Mouse (Mus musculus) hindbrain, embryonic 12.5 days (tissue): Measurements from ENCODE around the gene Bahd1. TPM values are rescaled to one million over a fixed set of nuclear protein-coding genes. Genes with fewer than 3 reads are reported as not detected.

Source experiments
- ATAC-seq: fragments of 200-750 bp; cut with Nextera tagmentation; 2 replicates; pipeline ENCODE4 v1.8.0; 2017; ENCODE audit warnings: moderate TSS enrichment; ENCODE audit not compliant: low FRiP score
- H3K27ac ChIP-seq: fragments of 300-500 bp; sonication (generic); 2 replicates; pipeline ENCODE4 v1.5.1; 2016; ENCODE audit warnings: mild to moderate bottlenecking
- H3K27me3 ChIP-seq: fragments of 300-500 bp; sonication (generic); 2 replicates; pipeline ENCODE4 v1.6.1; 2016; ENCODE audit warnings: mild to moderate bottlenecking
- H3K36me3 ChIP-seq: fragments of 300-500 bp; sonication (generic); 2 replicates; pipeline ENCODE4 v1.6.1; 2016; ENCODE audit warnings: mild to moderate bottlenecking
- H3K4me1 ChIP-seq: fragments of 300-500 bp; sonication (generic); 2 replicates; pipeline ENCODE4 v1.6.1; 2016
- H3K4me2 ChIP-seq: fragments of 300-500 bp; sonication (generic); replicated peaks from 2 replicates; pipeline ENCODE4 v1.6.1; 2016; ENCODE audit warnings: mild to moderate bottlenecking
- H3K4me3 ChIP-seq: fragments of 300-500 bp; sonication (generic); 2 replicates; pipeline ENCODE4 v1.5.1; 2016; ENCODE audit warnings: mild to moderate bottlenecking
- H3K9ac ChIP-seq: fragments of 300-500 bp; sonication (generic); 2 replicates; pipeline ENCODE4 v1.6.1; 2016; ENCODE audit warnings: mild to moderate bottlenecking, moderate library complexity
- H3K9me3 ChIP-seq: fragments of 300-500 bp; sonication (generic); replicated peaks from 2 replicates; pipeline ENCODE4 v1.6.1; 2016; ENCODE audit warnings: mild to moderate bottlenecking
- WGBS: fragments of 180-500 bp; shearing (Covaris S2); methylation state at CpG from one replicate; pipeline ENCODE4 v1.1.7; 2016; 5-methylcytosine and 5-hydroxymethylcytosine counted together
- polyA plus RNA-seq: library from polyadenylated mRNA; unstranded; fragments of >200 nt; fragmentation: Nextera tagmentation; extraction: Ambion mirVana; gene quantifications from 2 replicates; pipeline ENCODE4 v1.2.1, GENCODE M21; 2016

Gene Bahd1
- polyA plus RNA-seq, 1 experiment from 2014 or later, result 6.8 TPM

DNA sequence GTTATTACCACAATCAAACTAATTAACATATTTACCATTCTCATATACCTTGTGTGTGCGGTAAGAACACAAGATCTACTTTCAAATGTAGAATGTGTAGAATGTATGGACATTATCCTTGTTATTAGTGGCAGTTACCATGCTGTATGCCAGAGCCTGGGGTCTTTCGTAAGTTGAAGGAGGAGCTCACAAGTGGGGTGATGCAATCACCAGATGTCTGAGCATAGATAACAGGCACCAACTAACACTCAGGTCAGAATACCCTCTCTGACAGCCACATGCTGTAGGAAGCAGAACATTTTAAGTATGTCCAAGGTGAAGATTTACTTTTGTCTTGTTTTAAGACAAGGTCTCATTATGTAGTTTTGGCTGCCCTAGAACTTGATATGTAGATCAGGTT is 60.2 kb downstream of the Bahd1 start:
- no peaks in the 10 kb centered on the region for H3K4me1 ChIP-seq
- H3K27me3 ChIP-seq, result no peaks in the 10 kb centered on the region
- no peak overlapping the region for H3K4me2 ChIP-seq
- 88% methylated on average over 2 of the region's 2 CpGs for WGBS
- no peaks in the 10 kb centered on the region for H3K36me3 ChIP-seq
- H3K27ac ChIP-seq, result no peak overlapping the region
- no peak for ATAC-seq
- no peak overlapping the region for H3K4me3 ChIP-seq
- no peak overlapping the region for H3K9ac ChIP-seq
- no peaks in the 10 kb centered on the region for H3K9me3 ChIP-seq

DNA sequence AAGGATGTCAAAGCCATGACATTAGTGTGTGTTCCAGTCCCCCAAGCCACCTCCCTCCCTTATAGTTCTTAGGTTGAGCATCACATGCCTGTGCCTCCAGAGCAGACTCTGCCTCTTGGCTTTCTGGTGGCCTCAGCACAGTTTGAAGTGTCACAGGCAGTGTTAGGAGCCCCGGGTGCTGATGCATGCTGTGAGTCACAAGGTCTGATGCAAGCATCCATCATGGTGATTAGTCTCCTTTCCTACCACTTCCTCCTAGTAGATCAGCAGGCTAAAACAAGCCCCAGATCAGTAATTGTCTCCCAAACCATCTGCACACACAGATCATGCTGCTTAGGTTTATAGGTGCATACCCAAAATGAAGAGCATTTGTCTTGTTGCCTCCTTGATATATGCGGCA is 61.4 kb downstream of the Bahd1 start:
- no peaks in the 10 kb centered on the region for H3K36me3 ChIP-seq
- ATAC-seq, result no peak
- 51% methylated on average over 2 of the region's 2 CpGs for WGBS
- H3K4me3 ChIP-seq, result no peak overlapping the region
- no peak overlapping the region for H3K4me2 ChIP-seq
- no peak overlapping the region for H3K9ac ChIP-seq
- no peaks in the 10 kb centered on the region for H3K27me3 ChIP-seq
- H3K9me3 ChIP-seq, result no peaks in the 10 kb centered on the region
- no peaks in the 10 kb centered on the region for H3K4me1 ChIP-seq
- no peak overlapping the region for H3K27ac ChIP-seq

DNA sequence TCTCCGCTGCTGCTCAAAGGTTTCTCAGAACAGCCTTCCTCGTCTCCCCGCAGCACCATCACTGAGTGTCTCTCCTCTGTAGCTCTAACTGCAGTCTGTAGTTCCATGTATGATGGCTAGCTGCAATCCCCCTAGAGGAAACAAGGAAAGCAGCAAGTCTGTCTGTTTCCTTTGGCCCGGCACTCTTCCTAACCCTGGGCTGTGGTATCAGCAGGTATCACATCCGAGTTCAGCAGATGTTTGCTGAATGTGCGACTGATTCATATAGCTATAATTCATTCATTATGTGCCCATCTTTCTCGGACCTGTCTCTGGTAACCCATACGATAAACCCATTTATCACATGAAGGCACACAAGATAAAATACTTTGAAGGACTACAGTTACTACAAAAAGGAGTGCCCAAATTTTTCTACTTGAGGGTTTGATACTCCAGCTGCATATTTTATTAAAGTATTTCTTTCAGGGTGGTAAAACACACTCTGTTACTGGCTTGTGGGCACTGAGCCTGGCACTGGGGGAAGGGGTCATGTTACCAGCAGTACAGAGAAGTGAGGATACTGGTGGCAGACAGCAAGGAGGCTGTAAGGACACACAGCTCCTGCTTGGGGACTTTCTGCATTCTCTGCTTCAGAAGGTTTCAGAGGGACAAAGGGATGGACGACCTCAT is 63.0 kb downstream of the Bahd1 start:
- ATAC-seq, result no peak
- H3K4me1 ChIP-seq, result no peaks in the 10 kb centered on the region
- H3K9ac ChIP-seq, result no peak overlapping the region
- no peak overlapping the region for H3K4me3 ChIP-seq
- no peaks in the 10 kb centered on the region for H3K9me3 ChIP-seq
- H3K27ac ChIP-seq, result no peak overlapping the region
- H3K36me3 ChIP-seq, result no peaks in the 10 kb centered on the region
- H3K27me3 ChIP-seq, result no peaks in the 10 kb centered on the region
- 59% methylated on average over 9 of the region's 9 CpGs for WGBS
- no peak overlapping the region for H3K4me2 ChIP-seq

DNA sequence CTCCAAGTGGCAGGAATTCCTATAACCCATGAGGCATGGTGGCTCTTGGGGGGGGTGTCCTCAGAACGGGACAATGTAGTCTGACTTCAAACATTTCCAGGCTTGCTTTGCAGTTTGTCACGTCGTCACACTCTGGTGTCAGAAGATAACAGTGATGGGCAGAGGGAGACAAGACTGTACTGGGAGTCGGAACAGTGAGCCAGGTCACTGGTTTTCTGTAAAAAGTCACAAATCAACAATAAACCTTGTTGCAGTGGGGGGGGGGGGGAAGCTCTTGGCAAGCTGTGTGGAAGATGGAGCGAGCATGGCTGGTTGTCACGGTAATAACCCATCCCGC is 63.5 kb downstream of the Bahd1 start:
- 68% methylated on average over 7 of the region's 7 CpGs for WGBS
- no peak for ATAC-seq
- no peak overlapping the region for H3K4me3 ChIP-seq
- no peaks in the 10 kb centered on the region for H3K9me3 ChIP-seq
- no peak overlapping the region for H3K27ac ChIP-seq
- H3K4me2 ChIP-seq, result no peak overlapping the region
- no peak overlapping the region for H3K9ac ChIP-seq
- no peaks in the 10 kb centered on the region for H3K4me1 ChIP-seq
- H3K36me3 ChIP-seq, result no peaks in the 10 kb centered on the region
- no peaks in the 10 kb centered on the region for H3K27me3 ChIP-seq

DNA sequence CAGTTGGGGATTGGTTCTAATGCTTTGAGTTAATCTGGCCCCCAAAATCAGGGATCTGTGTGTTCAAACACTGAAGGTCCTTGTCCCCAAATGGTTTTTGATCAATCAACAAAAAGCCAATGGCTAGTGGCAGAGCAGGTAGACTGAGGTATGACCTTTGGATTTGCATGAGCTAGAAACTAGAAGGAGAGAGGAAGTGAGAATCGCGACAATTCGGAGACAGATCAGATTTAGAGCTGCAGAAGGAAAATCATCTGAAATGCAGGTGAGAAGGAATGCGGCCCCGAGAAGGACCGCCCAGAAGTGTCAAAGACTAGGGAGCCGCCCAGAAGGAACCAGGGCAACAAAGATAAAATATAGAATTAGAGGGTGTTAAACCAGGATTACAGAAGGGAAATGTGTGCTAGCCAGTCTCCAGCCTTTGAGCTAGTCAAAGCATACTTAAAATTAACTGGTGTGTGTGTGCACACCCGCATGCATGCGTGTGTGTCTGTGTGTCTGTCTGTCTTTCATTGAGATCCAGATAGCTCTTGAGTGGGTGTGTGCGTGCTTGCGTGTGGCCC is 69.5 kb downstream of the Bahd1 start:
- Histone ChIP-seq H3K4me3 (no peak overlapping the region), H3K27ac (no peak overlapping the region), H3K4me2 (no peak overlapping the region), H3K36me3 (no peaks in the 10 kb centered on the region), H3K9ac (no peak overlapping the region), H3K9me3 (no peaks in the 10 kb centered on the region), H3K4me1 (no peaks in the 10 kb centered on the region), H3K27me3 (peaks cover 16% of the 10 kb centered on the region)
- no peak for ATAC-seq
- whole genome bisulfite sequencing, result 85% methylated on average over 11 of the region's 11 CpGs

DNA sequence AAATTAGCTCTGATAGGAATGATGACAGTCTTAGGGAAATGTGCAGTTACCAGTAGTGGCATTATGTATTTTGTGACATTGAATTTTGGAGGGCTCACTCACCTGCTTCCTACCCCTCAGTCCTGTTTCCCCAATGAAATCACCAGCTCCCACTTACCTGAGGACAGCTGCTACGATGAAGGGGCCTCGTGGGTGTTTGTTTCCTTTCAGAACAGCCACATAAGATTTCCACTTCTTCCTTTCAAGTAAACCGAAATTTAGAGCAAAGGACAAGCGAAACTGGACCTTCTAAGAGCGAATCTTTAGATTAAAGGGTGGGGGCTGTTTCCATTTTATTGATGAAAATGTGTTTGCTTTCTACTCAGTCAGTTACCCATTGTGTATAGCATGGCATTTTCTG is 71.9 kb downstream of the Bahd1 start:
- 81% methylated on average over 5 of the region's 5 CpGs for WGBS
- no peak overlapping the region for H3K4me3 ChIP-seq

DNA sequence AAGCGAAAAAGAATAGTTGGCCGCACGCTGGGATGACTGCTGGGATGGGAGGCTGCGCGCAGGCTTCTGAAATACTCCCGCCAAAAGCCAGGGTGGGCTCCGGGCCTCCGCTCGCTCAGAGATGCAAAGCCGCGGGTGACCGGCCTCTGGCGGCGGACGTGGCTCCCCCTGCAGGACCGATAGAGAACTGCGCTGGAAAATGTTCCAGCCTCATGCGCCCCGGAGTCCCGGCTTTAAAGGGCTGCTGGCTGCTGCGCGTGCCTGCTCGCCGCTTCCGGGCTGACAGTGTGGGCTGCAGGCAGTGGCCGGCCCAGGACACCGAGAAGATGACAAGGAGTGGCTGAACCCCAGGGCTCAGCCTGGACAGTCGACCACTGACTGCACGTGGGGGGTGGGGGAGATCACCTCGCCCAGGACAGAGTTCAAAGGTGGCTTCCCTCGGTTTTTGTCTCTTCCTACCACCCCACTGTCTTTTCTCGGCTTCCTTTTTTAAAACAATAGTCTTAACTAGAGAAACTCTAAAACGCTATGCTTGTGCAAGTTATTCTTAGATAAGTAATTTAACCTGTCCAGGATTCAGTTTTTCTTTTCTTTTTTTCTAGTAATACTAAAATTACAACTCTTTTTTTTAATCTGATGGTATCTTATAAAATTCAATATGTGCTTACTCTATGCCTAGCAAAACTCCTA is 72.7 kb downstream of the Bahd1 start:
- ATAC-seq, result peak; percentile 79
- H3K9ac ChIP-seq, result peak overlapping the region; percentile 50; the same call in 1 of the 2 replicates
- peak overlapping the region; percentile 34 for H3K4me3 ChIP-seq
- H3K27me3 ChIP-seq, result peaks cover 48% of the 10 kb centered on the region
- peak overlapping the region; percentile 65 for H3K4me2 ChIP-seq
- under 1% methylated on average over 33 of the region's 33 CpGs for WGBS
- H3K4me1 ChIP-seq, result peaks cover 13% of the 10 kb centered on the region
- no peaks in the 10 kb centered on the region for H3K9me3 ChIP-seq
- no peak overlapping the region for H3K27ac ChIP-seq
- H3K36me3 ChIP-seq, result no peaks in the 10 kb centered on the region

More for the DNA sequence above, 71.9 kb downstream of the Bahd1 start:
- Histone ChIP-seq H3K9me3 (no peaks in the 10 kb centered on the region), H3K9ac (no peak overlapping the region), H3K36me3 (no peaks in the 10 kb centered on the region), H3K27me3 (peaks cover 40% of the 10 kb centered on the region), H3K4me1 (peaks cover 12% of the 10 kb centered on the region), H3K27ac (no peak overlapping the region), H3K4me2 (no peak overlapping the region)
- ATAC-seq, result no peak

Other genes with a start within 250 kb of the Bahd1 start
- gene Pak6, start 237.1 kb upstream of the Bahd1 start, polyA plus RNA-seq, result 6.2 and 6.8 TPM in 2 replicates
- not detected in 2 replicates for gene Ankrd63, start 196.4 kb upstream of the Bahd1 start, polyA plus RNA-seq
- 0.44 and 0.59 TPM in 2 replicates for gene Plcb2, start 171.9 kb upstream of the Bahd1 start, polyA plus RNA-seq
- 24.2 and 25.1 TPM in 2 replicates for gene Inafm2, start 154.6 kb upstream of the Bahd1 start, polyA plus RNA-seq
- 1.3 and 1.7 TPM in 2 replicates for gene Ccdc9b, start 137.7 kb upstream of the Bahd1 start, polyA plus RNA-seq
- not detected in 2 replicates for gene Phgr1, start 127.6 kb upstream of the Bahd1 start, polyA plus RNA-seq
- 20.9 and 23.9 TPM in 2 replicates for gene Disp2, start 120.7 kb upstream of the Bahd1 start, polyA plus RNA-seq
- 88.9 and 100 TPM in 2 replicates for gene Knstrn, start 86.4 kb upstream of the Bahd1 start, polyA plus RNA-seq
- 53.8 and 56.8 TPM in 2 replicates for gene Ivd, start 38.4 kb upstream of the Bahd1 start, polyA plus RNA-seq
- 26.9 and 29.6 TPM in 2 replicates for gene Chst14, start 26.1 kb downstream of the Bahd1 start, polyA plus RNA-seq
- 27.3 and 27.6 TPM in 2 replicates for gene Ccdc32, start 129.0 kb downstream of the Bahd1 start, polyA plus RNA-seq
- 5.3 and 5.5 TPM in 2 replicates for gene Rpusd2, start 134.4 kb downstream of the Bahd1 start, polyA plus RNA-seq
- 37.8 and 39.3 TPM in 2 replicates for gene Knl1, start 146.7 kb downstream of the Bahd1 start, polyA plus RNA-seq
- 31.4 and 33.7 TPM in 2 replicates for gene Rad51, start 212.4 kb downstream of the Bahd1 start, polyA plus RNA-seq